Mouse (Mus musculus) mesoderm, embryonic 11.5 days (tissue): Measurements from ENCODE around the gene Smim15.

Source experiments
- DNase-seq: peaks from one replicate; pipeline ENCODE4 v3.0.0-alpha.2; 2012; ENCODE audit warnings: low read depth, low spot score

Smim15 gene

GRCm38 (mm10) chr13:108062900-108063299, 18.7 kb downstream of the Smim15 start:
- no peak for DNase-seq

GRCm38 (mm10) chr13:108063374-108064134, 19.3 kb downstream of the Smim15 start:
- no peak for DNase-seq

- peak; percentile 45 for DNase-seq
Observed at GRCm38 (mm10) chr13:108064331-108064730, 20.1 kb downstream of the Smim15 start.

GRCm38 (mm10) chr13:108066021-108066420, 21.8 kb downstream of the Smim15 start:
- no peak for DNase-seq

GRCm38 (mm10) chr13:108069151-108069550, 24.9 kb downstream of the Smim15 start:
- DNase-seq = no peak

- DNase-seq = no peak
Observed at GRCm38 (mm10) chr13:108070171-108070570, 25.9 kb downstream of the Smim15 start.

- DNase-seq = no peak
Observed at GRCm38 (mm10) chr13:108077476-108077875, 33.2 kb downstream of the Smim15 start.

- DNase-seq = no peak
Observed at GRCm38 (mm10) chr13:108077901-108078300, 33.7 kb downstream of the Smim15 start.

- no peak for DNase-seq
Observed at GRCm38 (mm10) chr13:108084086-108084485, 39.8 kb downstream of the Smim15 start.

- DNase-seq = no peak
Observed at GRCm38 (mm10) chr13:108086036-108086435, 41.8 kb downstream of the Smim15 start.

- no peak for DNase-seq
Observed at GRCm38 (mm10) chr13:108086724-108087123, 42.5 kb downstream of the Smim15 start.

- no peak for DNase-seq
Observed at GRCm38 (mm10) chr13:108092290-108092689, 48.0 kb downstream of the Smim15 start.

- DNase-seq = no peak
Observed at GRCm38 (mm10) chr13:108094681-108095080, 50.4 kb downstream of the Smim15 start.

- DNase-seq = no peak
Observed at GRCm38 (mm10) chr13:108095617-108096016, 51.4 kb downstream of the Smim15 start.

- no peak for DNase-seq
Observed at GRCm38 (mm10) chr13:108096446-108096845, 52.2 kb downstream of the Smim15 start.
